Mouse (Mus musculus): ENCODE measurements around the gene Hyou1. TPM values are rescaled to one million over a fixed set of nuclear protein-coding genes. Genes with fewer than 3 reads are reported as not detected.
"Not testable (repeated sequence)": the region's sequence is repeated elsewhere in the genome, so short reads cannot be mapped to it uniquely, and the experiment has no call there.

The Hyou1 gene
- polyA plus RNA-seq (2015; fragmentation: Nextera tagmentation; extraction: Ambion mirVana) = 30.6 and 36.2 TPM in 2 replicates

GRCm38 (mm10) chr9:44379054-44379834, at the start of gene Hyou1:
Hyou1 (plus strand) TSS chr9:44379490.
- Histone ChIP-seq H3K9ac (peak within 1 kb of the TSS; percentile 86), H3K4me3 (replicated peaks) (peak within 1 kb of the TSS; percentile 78), H3K4me1 (peaks cover 14% of the 10 kb centered on the region; the same call in 1 of the 2 replicates), H3K4me2 (peak within 1 kb of the TSS; percentile 80), H3K36me3 (peaks cover 32% of the 10 kb centered on the region), H3K27me3 (replicated peaks) (no peaks in the 10 kb centered on the region), H3K9me3 (no peaks in the 10 kb centered on the region), H3K27ac (peak within 1 kb of the TSS; percentile 83)
- peak; percentile 97 for ATAC-seq (ENCODE audit: insufficient read depth, low FRiP score, low read depth)
- under 1% methylated on average over 83 of the region's 83 CpGs for WGBS

GRCm38 (mm10) chr9:44330736-44331135, 48.6 kb upstream of the Hyou1 start:
- no peak for ATAC-seq (ENCODE audit: insufficient read depth, low FRiP score, low read depth)
- 93% methylated on average over 6 of the region's 6 CpGs for WGBS
- H3K4me1 ChIP-seq = peaks cover 11% of the 10 kb centered on the region
- H3K27ac ChIP-seq = no peak overlapping the region
- H3K4me3 ChIP-seq (replicated peaks) = no peak overlapping the region
- no peaks in the 10 kb centered on the region for H3K9me3 ChIP-seq
- H3K4me2 ChIP-seq = no peak overlapping the region
- peaks cover 31% of the 10 kb centered on the region for H3K36me3 ChIP-seq
- no peaks in the 10 kb centered on the region for H3K27me3 ChIP-seq (replicated peaks)
- no peak overlapping the region for H3K9ac ChIP-seq

- peaks cover 18% of the 10 kb centered on the region for H3K4me1 ChIP-seq
- WGBS = 94% methylated on average over 13 of the region's 13 CpGs
- no peak overlapping the region for H3K9ac ChIP-seq
- no peak overlapping the region for H3K27ac ChIP-seq
- H3K4me3 ChIP-seq (replicated peaks) = no peak overlapping the region
- H3K27me3 ChIP-seq (replicated peaks) = no peaks in the 10 kb centered on the region
- H3K36me3 ChIP-seq = peaks cover 38% of the 10 kb centered on the region
- no peak for ATAC-seq (ENCODE audit: insufficient read depth, low FRiP score, low read depth)
- H3K4me2 ChIP-seq = no peak overlapping the region
- H3K9me3 ChIP-seq = no peaks in the 10 kb centered on the region
Measured at GRCm38 (mm10) chr9:44332918-44333638, 46.2 kb upstream of the Hyou1 start.

DNA sequence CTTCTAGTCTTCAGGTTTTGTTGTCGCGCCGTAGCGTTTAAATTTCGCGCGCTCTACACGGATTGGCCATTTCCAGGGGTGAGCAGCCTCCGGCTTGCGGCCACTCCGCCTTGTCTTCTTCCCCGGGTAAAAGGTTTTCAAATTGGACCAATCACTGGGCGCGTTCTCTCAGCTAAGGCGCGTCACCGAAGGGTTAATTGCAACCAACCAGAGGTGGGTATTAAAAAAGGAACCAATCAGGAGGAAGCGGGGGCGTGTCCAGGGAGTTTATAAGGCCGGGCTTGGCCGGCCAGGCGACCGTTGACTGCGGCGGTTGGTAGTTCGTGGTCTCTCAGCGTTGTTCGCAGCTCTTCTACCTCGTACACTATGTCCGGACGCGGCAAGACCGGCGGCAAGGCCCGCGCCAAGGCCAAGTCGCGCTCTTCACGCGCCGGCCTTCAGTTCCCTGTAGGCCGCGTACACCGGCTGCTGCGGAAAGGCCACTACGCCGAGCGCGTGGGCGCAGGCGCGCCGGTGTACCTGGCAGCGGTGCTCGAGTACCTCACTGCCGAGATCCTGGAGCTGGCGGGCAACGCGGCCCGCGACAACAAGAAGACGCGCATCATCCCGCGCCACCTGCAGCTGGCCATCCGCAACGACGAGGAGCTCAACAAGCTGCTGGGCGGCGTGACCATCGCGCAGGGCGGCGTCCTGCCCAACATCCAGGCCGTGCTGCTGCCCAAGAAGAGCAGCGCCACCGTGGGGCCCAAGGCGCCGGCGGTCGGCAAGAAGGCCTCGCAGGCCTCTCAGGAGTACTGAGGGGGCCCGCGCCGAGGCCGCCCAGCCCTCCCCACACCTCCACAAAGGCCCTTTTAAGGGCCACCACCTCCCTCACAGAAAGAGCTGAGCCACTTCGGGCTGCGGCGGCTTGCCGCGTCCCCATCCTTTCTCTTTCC, 44.6 kb upstream of the Hyou1 start, which contains the start of gene H2afx:
Gene H2afx (plus strand): TSS at position 299 of the 935 bp plus-strand sequence.
- Histone ChIP-seq H3K4me1 (peaks cover 14% of the 10 kb centered on the region), H3K27me3 (replicated peaks) (no peaks in the 10 kb centered on the region), H3K27ac (peak within 1 kb of the TSS; percentile 97), H3K9ac (peak within 1 kb of the TSS; percentile 91), H3K36me3 (peaks cover 46% of the 10 kb centered on the region), H3K4me2 (peak within 1 kb of the TSS; percentile 59), H3K9me3 (no peaks in the 10 kb centered on the region), H3K4me3 (replicated peaks) (peak within 1 kb of the TSS; percentile 76)
- peak; percentile 94 for ATAC-seq (ENCODE audit: insufficient read depth, low FRiP score, low read depth)
- under 1% methylated on average over 91 of the region's 91 CpGs for WGBS

- Histone ChIP-seq H3K9ac (peak overlapping the region; percentile 91), H3K4me2 (peak overlapping the region; percentile 59), H3K27me3 (replicated peaks) (no peaks in the 10 kb centered on the region), H3K4me3 (replicated peaks) (peak overlapping the region; percentile 76), H3K27ac (peak overlapping the region; percentile 97), H3K4me1 (peaks cover 14% of the 10 kb centered on the region), H3K9me3 (no peaks in the 10 kb centered on the region), H3K36me3 (peaks cover 46% of the 10 kb centered on the region)
- WGBS = under 1% methylated on average over 50 of the region's 50 CpGs
- peak; percentile 0; the same call in 1 of the 2 replicates for ATAC-seq (ENCODE audit: insufficient read depth, low FRiP score, low read depth)
Measured at GRCm38 (mm10) chr9:44335331-44336092, 43.8 kb upstream of the Hyou1 start.

GRCm38 (mm10) chr9:44336093-44336406, 43.2 kb upstream of the Hyou1 start:
- H3K36me3 ChIP-seq = peaks cover 42% of the 10 kb centered on the region
- 0% methylated on average over 5 of the region's 5 CpGs for WGBS

GRCm38 (mm10) chr9:44336513-44336912, 42.8 kb upstream of the Hyou1 start:
- WGBS = 30% methylated on average over 4 of the region's 4 CpGs
- H3K27ac ChIP-seq; ATAC-seq (ENCODE audit: insufficient read depth, low FRiP score, low read depth); H3K9ac ChIP-seq; H3K27me3 ChIP-seq (replicated peaks); H3K9me3 ChIP-seq: not testable (repeated sequence)
- H3K4me2 ChIP-seq = peak overlapping the region; percentile 59
- peaks cover 14% of the 10 kb centered on the region for H3K4me1 ChIP-seq
- H3K36me3 ChIP-seq = peaks cover 37% of the 10 kb centered on the region
- H3K4me3 ChIP-seq (replicated peaks) = peak overlapping the region; percentile 76

More at GRCm38 (mm10) chr9:44336093-44336406, 43.2 kb upstream of the Hyou1 start:
- H3K9me3 ChIP-seq = no peaks in the 10 kb centered on the region
- peaks cover 14% of the 10 kb centered on the region for H3K4me1 ChIP-seq
- H3K27ac ChIP-seq = peak overlapping the region; percentile 97
- H3K4me2 ChIP-seq = peak overlapping the region; percentile 59
- ATAC-seq (ENCODE audit: insufficient read depth, low FRiP score, low read depth) = no peak
- peak overlapping the region; percentile 76 for H3K4me3 ChIP-seq (replicated peaks)
- peak overlapping the region; percentile 91 for H3K9ac ChIP-seq
- no peaks in the 10 kb centered on the region for H3K27me3 ChIP-seq (replicated peaks)

DNA sequence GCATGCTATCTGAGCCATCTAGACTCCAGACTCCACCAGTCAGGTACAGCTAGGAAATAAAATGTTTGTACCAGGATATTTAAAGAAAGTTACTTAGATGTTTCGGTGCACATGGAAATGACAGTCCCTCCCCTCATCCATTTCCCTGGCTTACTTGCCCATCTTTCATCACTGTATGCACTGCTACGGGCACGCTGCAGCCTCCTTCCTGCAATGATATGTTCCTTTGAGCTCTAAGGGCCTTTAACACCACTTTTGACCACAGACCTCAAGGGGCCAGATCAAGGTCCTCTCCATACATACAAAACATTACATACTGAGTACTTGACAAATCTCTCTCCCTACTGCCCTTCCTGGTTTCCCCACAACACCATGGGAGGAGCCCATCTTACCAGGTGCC, 42.3 kb upstream of the Hyou1 start:
- no peak for ATAC-seq (ENCODE audit: insufficient read depth, low FRiP score, low read depth)
- WGBS = 61% methylated on average over 3 of the region's 3 CpGs
- H3K27ac ChIP-seq = no peak overlapping the region; the same call in 1 of the 2 replicates
- H3K4me1 ChIP-seq = peaks cover 14% of the 10 kb centered on the region
- H3K36me3 ChIP-seq = peaks cover 33% of the 10 kb centered on the region
- H3K9ac ChIP-seq = no peak overlapping the region; the same call in 1 of the 2 replicates
- H3K4me3 ChIP-seq (replicated peaks) = peak overlapping the region; percentile 76
- no peaks in the 10 kb centered on the region for H3K9me3 ChIP-seq
- peak overlapping the region; percentile 59 for H3K4me2 ChIP-seq
- no peaks in the 10 kb centered on the region for H3K27me3 ChIP-seq (replicated peaks)

GRCm38 (mm10) chr9:44337436-44338169, 41.7 kb upstream of the Hyou1 start:
- peaks cover 18% of the 10 kb centered on the region for H3K4me1 ChIP-seq
- H3K4me3 ChIP-seq (replicated peaks) = peak overlapping the region; percentile 76
- H3K27me3 ChIP-seq (replicated peaks) = no peaks in the 10 kb centered on the region
- ATAC-seq (ENCODE audit: insufficient read depth, low FRiP score, low read depth) = no peak
- H3K4me2 ChIP-seq = peak overlapping the region; percentile 59
- H3K36me3 ChIP-seq = peaks cover 29% of the 10 kb centered on the region
- H3K27ac ChIP-seq = peak overlapping the region; percentile 31; the same call in 1 of the 2 replicates
- H3K9ac ChIP-seq = no peak overlapping the region
- no peaks in the 10 kb centered on the region for H3K9me3 ChIP-seq
- 72% methylated on average over 9 of the region's 9 CpGs for WGBS

- Histone ChIP-seq H3K4me3 (replicated peaks) (no peak overlapping the region), H3K4me1 (peaks cover 27% of the 10 kb centered on the region), H3K27ac (no peak overlapping the region), H3K9me3 (no peaks in the 10 kb centered on the region), H3K4me2 (no peak overlapping the region), H3K9ac (no peak overlapping the region), H3K27me3 (replicated peaks) (no peaks in the 10 kb centered on the region), H3K36me3 (peaks cover 19% of the 10 kb centered on the region)
- WGBS = 84% methylated on average over 5 of the region's 5 CpGs
- no peak for ATAC-seq (ENCODE audit: insufficient read depth, low FRiP score, low read depth)
Measured at GRCm38 (mm10) chr9:44338574-44338973, 40.7 kb upstream of the Hyou1 start.

Data from stomach, embryonic 15.5 days (tissue).